Mouse (Mus musculus) right cerebral cortex, postnatal 14 days (tissue): ENCODE results near the gene Adamts16.
"Not testable (repeated sequence)": the region's sequence is repeated elsewhere in the genome, so short reads cannot be mapped to it uniquely, and the experiment has no call there.

Source experiments
- DNase-seq: peaks from one replicate; pipeline ENCODE4 v3.0.0; 2022

Adamts16 gene

GRCm38 (mm10) chr13:70841421-70841904 lies at the start of gene Adamts16:
Gene Adamts16 (minus strand): TSS chr13:70841811.
- peak; percentile 28 for DNase-seq

- DNase-seq = no peak
Observed at GRCm38 (mm10) chr13:70887136-70887535, 45.5 kb upstream of the Adamts16 start.

DNA sequence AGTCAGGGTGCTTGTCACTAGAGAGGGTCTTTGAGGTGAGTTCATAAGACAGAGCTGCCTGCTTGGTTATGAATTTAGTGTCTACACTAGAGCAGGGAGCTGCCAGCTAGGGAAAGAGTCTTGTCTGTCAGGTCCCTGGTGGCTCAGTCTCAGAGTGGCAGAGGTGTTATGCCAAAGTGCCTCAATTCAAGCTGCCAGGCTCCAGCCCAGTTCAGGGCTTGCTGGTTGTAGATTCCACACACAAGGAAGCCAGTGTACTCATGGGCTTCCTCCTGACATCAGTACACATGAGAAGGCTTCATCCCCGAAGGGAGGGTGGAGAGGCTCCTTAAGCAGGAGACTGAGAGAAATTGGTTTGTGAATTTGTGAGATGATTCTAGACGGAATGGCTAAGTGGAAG lies 43.4 kb upstream of the Adamts16 start:
- DNase-seq = no peak

GRCm38 (mm10) chr13:70883891-70884890 lies 42.6 kb upstream of the Adamts16 start:
- DNase-seq = peak; percentile 84

DNA sequence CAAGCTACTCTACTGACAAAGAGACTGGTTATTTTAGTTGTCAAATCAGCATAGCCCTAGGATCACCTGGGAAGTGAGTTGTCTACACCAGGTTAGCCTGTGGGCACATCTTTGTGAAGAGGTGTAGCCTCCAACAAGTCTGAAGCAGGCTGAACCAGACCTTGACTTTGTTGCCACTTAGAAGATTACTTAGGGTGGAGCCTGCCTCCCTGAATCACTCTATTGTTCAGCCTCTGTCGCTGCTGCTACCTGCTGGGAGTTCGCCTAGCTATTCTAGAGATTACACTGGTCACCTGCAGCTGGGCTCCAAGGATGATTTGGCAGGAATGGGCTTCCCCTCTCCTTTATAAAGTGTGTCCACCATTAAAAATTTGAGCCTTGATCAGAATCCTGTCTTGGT lies 38.4 kb upstream of the Adamts16 start:
- not testable (repeated sequence) for DNase-seq

- no peak for DNase-seq
Observed at GRCm38 (mm10) chr13:70877550-70877913, 35.9 kb upstream of the Adamts16 start.

- no peak for DNase-seq
Observed at GRCm38 (mm10) chr13:70876648-70877549, 35.3 kb upstream of the Adamts16 start.

DNA sequence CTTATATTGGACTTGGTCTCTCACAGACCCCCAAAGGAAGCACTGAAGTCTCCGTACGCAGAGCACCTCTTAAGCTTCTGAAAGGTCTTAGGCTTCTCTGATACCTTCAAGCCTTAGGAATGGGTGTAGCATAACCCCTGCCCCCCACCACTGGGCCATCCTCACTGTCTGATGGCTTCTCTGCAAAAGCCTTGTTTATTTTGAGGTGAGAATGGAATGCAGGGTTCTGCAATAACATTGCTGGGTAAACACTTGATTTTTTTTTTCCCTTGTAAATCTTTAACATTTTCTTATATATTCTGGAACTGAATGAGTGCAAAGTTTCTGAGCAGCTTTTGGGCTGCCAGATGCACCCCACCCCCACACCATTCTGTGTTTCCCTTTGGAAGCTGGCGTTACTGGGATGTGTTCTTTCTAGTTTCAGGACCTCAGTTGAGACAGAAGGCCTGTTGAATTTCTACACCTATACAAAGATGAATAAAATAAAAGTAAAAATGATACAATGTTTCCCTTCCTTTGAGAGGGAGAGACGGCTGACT lies 33.9 kb upstream of the Adamts16 start:
- DNase-seq = peak; percentile 19

GRCm38 (mm10) chr13:70874741-70875140 lies 33.1 kb upstream of the Adamts16 start:
- DNase-seq = no peak

GRCm38 (mm10) chr13:70873851-70874250 lies 32.2 kb upstream of the Adamts16 start:
- DNase-seq = not testable (repeated sequence)

DNA sequence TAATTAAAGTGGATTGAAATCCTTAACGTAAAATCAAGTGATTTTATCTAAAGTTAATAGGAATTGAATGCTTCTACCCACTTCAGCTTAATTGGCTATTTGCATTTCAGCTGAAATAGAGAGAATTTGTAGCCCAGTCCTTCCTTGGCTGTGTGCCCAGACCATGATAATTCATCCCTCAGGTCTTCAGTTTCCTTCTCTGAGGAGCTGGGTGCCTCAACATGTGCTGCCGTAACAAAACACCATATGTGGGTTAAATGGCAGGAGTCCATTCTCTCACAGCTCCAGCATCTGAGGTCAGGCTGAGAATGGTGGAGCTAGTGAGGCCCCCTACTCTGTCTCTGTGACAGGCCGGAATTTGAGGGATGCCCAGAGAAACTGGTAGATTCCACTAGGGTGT lies 29.4 kb upstream of the Adamts16 start:
- DNase-seq = no peak

DNA sequence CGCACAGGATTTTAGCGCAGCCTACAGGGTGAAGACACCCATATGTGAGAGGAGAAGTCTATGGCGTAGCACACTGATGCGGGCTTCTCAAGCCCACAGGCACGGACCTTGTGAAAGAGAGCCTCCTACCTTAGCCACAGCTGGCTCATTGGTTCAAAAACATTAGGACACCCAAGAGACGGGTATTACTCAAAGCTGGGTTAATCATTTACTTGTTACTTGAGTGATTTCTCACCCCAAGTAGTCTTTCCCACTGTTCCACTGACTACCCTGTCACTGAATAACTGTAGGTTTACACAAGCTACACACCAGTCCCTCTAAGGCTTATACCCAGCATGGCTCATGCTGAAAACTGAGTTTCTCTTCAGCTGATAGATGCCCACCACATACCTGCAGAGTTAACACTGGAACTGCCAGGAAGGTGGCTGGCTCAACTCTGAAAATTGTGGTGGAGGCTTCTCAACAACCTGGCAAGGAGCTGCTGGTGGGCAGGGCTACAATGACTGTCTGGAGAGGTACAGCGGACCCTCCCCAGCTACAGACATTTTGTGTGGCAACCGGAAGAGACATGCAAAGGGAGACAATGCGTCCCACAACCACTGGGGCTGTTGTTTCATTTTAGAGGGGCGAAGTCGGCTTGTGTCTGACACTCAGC lies 25.5 kb upstream of the Adamts16 start:
- DNase-seq = no peak

- no peak for DNase-seq
Observed at GRCm38 (mm10) chr13:70865867-70866266, 24.3 kb upstream of the Adamts16 start.

- DNase-seq = no peak
Observed at GRCm38 (mm10) chr13:70862162-70862908, 20.7 kb upstream of the Adamts16 start.

DNA sequence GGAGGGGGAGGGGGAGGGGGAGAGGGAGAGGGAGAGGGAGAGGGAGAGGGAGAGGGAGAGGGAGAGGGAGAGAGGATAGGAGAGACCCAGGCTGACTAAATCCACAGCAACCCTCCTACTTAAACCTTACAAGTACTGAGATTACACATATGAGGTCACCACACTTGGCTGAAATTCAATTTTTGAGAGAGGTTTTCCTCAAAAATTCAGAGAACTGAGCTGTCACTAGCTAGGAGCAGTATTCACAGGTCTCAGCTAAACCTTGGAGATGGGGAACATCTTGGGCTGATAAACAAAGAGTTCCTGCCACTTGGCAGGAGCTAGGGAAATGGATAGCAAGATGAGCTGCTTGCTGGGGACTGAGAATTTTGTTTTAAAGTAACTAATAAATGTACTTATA lies 12.0 kb upstream of the Adamts16 start:
- DNase-seq = no peak

DNA sequence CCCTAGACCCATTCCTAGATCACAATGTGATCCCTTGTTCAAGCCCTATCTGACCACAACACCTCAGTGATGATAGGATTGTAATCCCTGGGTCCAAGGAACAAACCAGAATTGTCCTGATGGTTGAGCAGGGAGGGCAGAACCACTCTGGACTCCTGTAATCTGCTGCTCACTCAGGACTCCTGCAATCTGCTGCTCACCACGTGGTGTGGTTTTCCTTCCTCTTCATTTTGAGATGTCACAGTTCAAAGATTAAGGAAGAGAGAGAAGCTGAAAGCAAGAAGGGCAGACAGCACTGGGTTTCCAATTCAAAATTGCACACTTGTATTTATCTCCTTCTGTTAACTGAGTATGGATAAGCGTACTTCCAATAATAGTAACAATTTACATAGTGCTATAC lies 5.3 kb upstream of the Adamts16 start:
- no peak for DNase-seq

DNA sequence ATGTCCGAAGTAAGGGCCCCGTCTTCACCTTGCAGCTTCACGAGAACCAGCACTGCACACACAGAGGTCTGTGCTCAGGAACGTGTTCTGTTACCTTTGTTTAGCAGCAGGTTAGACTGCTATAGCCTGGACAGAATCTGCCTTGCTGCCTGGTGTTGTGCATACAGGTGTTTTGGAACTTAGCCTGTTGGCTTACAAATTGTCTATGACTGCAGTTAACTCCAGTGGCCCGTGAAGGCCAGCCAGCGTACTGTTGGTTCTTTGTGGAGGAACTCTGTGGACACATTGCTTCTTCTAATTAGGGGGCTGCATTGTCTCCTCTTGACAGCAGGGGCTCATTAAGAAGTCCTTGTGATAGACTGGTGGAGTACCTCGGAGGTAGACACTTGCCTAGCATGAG lies 3.9 kb upstream of the Adamts16 start:
- no peak for DNase-seq

GRCm38 (mm10) chr13:70842126-70842525 lies 515 bp upstream of the Adamts16 start:
- no peak for DNase-seq

DNA sequence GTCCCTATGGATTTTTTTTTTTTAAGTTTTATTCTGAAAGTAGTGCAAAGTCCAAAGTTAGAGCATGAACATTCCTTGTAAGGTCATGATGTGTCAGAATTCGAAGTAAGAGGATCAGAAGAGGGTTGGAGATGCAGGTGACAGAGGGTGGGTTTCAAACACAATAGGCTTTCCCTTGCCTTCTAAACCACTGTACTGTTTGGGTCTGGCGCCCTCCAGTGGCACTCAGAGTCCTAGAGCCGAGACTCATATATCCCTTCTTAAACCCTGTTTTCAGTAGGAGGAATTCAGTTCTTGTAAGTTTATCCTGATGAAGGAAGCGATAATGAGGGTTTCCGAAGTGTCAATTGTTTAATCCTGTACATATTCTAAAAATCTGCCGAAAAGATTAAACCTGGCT lies 1.4 kb downstream of the Adamts16 start:
- peak; percentile 87 for DNase-seq

DNA sequence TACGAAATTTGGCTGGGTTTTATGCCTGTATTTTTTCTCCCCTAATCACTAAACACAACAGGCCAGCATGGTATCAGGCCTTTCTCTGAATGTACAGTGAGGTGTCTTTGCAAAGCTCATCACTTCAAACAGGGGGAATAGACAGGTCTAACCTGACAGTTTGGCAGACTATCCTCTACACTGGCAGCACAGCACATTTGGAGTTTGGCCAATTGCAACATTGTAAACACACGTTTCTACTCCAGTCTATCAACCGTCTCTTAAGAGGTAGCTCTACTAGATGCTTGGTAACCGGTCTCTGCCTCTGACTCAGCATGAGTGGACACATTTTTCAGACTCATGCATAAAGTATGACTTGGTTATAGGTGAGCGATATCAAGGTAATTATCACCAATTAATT lies 4.0 kb downstream of the Adamts16 start:
- DNase-seq = no peak

GRCm38 (mm10) chr13:70836246-70836645 lies 5.4 kb downstream of the Adamts16 start:
- DNase-seq = no peak
